Comparison of ENCODE assay signal across 14 mouse cellular contexts in the genomic region with DNA sequence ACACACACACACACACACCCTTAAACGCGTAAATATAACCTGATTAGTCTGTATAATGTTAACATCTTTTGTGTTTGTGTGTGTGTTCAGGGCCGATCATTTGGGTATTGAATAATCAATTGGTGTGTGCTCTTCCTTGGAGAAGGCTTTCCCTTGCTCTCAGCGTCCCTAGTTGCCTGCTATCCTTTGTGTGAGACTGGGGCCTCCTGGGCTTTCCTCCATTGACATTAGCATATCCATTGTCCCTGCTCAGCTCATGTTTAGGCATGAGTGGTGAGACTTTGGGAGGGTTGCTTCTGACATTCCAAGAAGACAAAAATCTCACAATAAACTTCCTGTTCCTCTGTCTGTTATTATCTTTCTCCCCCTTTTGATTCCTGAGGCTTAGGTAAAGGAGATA. TPM values are rescaled to one million over a fixed set of nuclear protein-coding genes. Genes with fewer than 3 reads are reported as not detected.
DNase-seq lines count a peak whose midpoint lies in the region; ATAC-seq and TF ChIP-seq lines count a peak whose summit lies in the region.
"Had no signal": no experiment of that assay in that cellular context is flagged by ENCODE, and none has a peak within 500 bp of the region (broad histone marks: within the 10 kb centered on the region; RNA-seq: fewer than 3 reads in every experiment).

No protein-coding gene starts in this region.

- peak; percentile 24 for DNase-seq in brain, embryonic 18.5 days (ENCODE audit: low read depth, low spot score)
- DNase-seq in hindbrain, postnatal 0 days (ENCODE audit: low spot score): peak; percentile 37
- DNase-seq in MN1 (ENCODE audit: low spot score): no peak
- no peak for DNase-seq in kidney, postnatal 14 days
- DNase-seq in heart, adult 8-10 months (ENCODE audit: low spot score): no peak
- DNase-seq in kidney, postnatal 36 days: no peak
- DNase-seq: cerebellum, adult 8-10 months; heart, adult 2 months; left cerebral cortex, postnatal 4 days; lung, postnatal 36 days had no signal

- peaks cover 16% of the 10 kb centered on the region for H3K27me3 ChIP-seq in forebrain, embryonic 12.5 days
- H3K27me3 ChIP-seq in hindbrain, postnatal 0 days (ENCODE audit: insufficient read depth, low read length): no peaks in the 10 kb centered on the region
- H3K27me3 ChIP-seq in neural tube, embryonic 12.5 days (replicated peaks): peaks cover 15% of the 10 kb centered on the region

- TF ChIP-seq CTCF in hindbrain, postnatal 0 days (IDR thresholded peaks at IDR 0.05; ENCODE audit: low read depth): no peak

- peak overlapping the region; percentile 56; the same call in 1 of the 2 replicates for H3K27ac ChIP-seq in forebrain, embryonic 12.5 days
- no peak overlapping the region for H3K27ac ChIP-seq in hindbrain, postnatal 0 days
- H3K27ac ChIP-seq in neural tube, embryonic 12.5 days: no peak overlapping the region
- H3K27ac ChIP-seq: heart, adult 2 months; liver, embryonic 14.5 days had no signal

- ATAC-seq in forebrain, embryonic 12.5 days (ENCODE audit: low FRiP score): peak; percentile 93
- ATAC-seq in hindbrain, postnatal 0 days: peak; percentile 43; the same call in 1 of the 2 replicates
- peak; percentile 81 for ATAC-seq in neural tube, embryonic 12.5 days (ENCODE audit: low FRiP score, low read depth)

- H3K9ac ChIP-seq in forebrain, embryonic 12.5 days: no peak overlapping the region
- no peak overlapping the region for H3K9ac ChIP-seq in hindbrain, postnatal 0 days (replicated peaks; ENCODE audit: low read length)
- no peak overlapping the region for H3K9ac ChIP-seq in neural tube, embryonic 12.5 days
- H3K9ac ChIP-seq: liver, embryonic 14.5 days had no signal

- H3K9me3 ChIP-seq in forebrain, embryonic 12.5 days: no peaks in the 10 kb centered on the region
- H3K9me3 ChIP-seq in hindbrain, postnatal 0 days (ENCODE audit: low read length): no peaks in the 10 kb centered on the region
- no peaks in the 10 kb centered on the region for H3K9me3 ChIP-seq in neural tube, embryonic 12.5 days

- no peak overlapping the region for H3K4me3 ChIP-seq in forebrain, embryonic 12.5 days (replicated peaks)
- no peak overlapping the region for H3K4me3 ChIP-seq in hindbrain, postnatal 0 days (ENCODE audit: low read length)
- H3K4me3 ChIP-seq in neural tube, embryonic 12.5 days: no peak overlapping the region
- H3K4me3 ChIP-seq: heart, adult 2 months; myocyte had no signal

- peaks cover 14% of the 10 kb centered on the region for H3K4me1 ChIP-seq in forebrain, embryonic 12.5 days
- H3K4me1 ChIP-seq in hindbrain, postnatal 0 days (ENCODE audit: insufficient read depth, low read length): no peaks in the 10 kb centered on the region
- peaks cover 11% of the 10 kb centered on the region for H3K4me1 ChIP-seq in neural tube, embryonic 12.5 days

- H3K4me2 ChIP-seq in forebrain, embryonic 12.5 days: no peak overlapping the region
- no peak overlapping the region for H3K4me2 ChIP-seq in hindbrain, postnatal 0 days (ENCODE audit: low read depth, low read length)
- no peak overlapping the region for H3K4me2 ChIP-seq in neural tube, embryonic 12.5 days (replicated peaks)

- no peaks in the 10 kb centered on the region for H3K36me3 ChIP-seq in forebrain, embryonic 12.5 days (replicated peaks)
- no peaks in the 10 kb centered on the region for H3K36me3 ChIP-seq in hindbrain, postnatal 0 days (ENCODE audit: insufficient read depth, low read length)
- H3K36me3 ChIP-seq in neural tube, embryonic 12.5 days: no peaks in the 10 kb centered on the region

- WGBS in forebrain, embryonic 12.5 days: 9% methylated on average over 4 of the region's 4 CpGs
- WGBS in hindbrain, postnatal 0 days: 14% methylated on average over 4 of the region's 4 CpGs
- WGBS in neural tube, embryonic 12.5 days: 15% methylated on average over 4 of the region's 4 CpGs

RNA-seq across cellular contexts. Expression of gene Mtmr10, which starts 15.5 kb away (rescaled TPM):
- polyA plus RNA-seq in forebrain, embryonic 12.5 days (2016; fragmentation: Nextera tagmentation; extraction: Ambion mirVana): 12.3 and 12.4 TPM in 2 replicates
- total RNA-seq in hindbrain, postnatal 0 days (2014; rRNA removed): 11.7 and 14.5 TPM in 2 replicates
- polyA plus RNA-seq in hindbrain, postnatal 0 days (2015; fragmentation: Nextera tagmentation; extraction: Ambion mirVana): 9.5 and 10.5 TPM in 2 replicates
- polyA plus RNA-seq in neural tube, embryonic 12.5 days (2016; fragmentation: Nextera tagmentation; extraction: Ambion mirVana): 13.6 and 14.5 TPM in 2 replicates
- 10 to 100 TPM; 10.3 to 17.0 (median 12.6) TPM for total RNA-seq in heart, adult 8-10 months (2022)

Comparison
In these comparisons a context has a peak if more than half of its experiments do, and no peak if none do; other contexts are left out.
1. DNase-seq: peak in brain, embryonic 18.5 days (single experiment) and hindbrain, postnatal 0 days (single experiment); none in MN1 (single experiment), kidney, postnatal 14 days (single experiment), heart, adult 8-10 months (single experiment) and kidney, postnatal 36 days (0 of 2).
2. ATAC-seq: peak in every context shown above with its lines; median percentile 93 in forebrain, embryonic 12.5 days; 81 in neural tube, embryonic 12.5 days; 43 in hindbrain, postnatal 0 days.